Mouse (Mus musculus) neural tube, embryonic 12.5 days (tissue): ENCODE results near the gene Stoml2. TPM values are rescaled to one million over a fixed set of nuclear protein-coding genes. Genes with fewer than 3 reads are reported as not detected.
"Not testable (repeated sequence)": the region's sequence is repeated elsewhere in the genome, so short reads cannot be mapped to it uniquely, and the experiment has no call there.

Experiments
- ATAC-seq: fragments of 200-750 bp; cut with Nextera tagmentation; 2 replicates; pipeline ENCODE4 v1.8.0; 2017; ENCODE audit warnings: low read depth, mild to moderate bottlenecking, moderate TSS enrichment, moderate library complexity; ENCODE audit not compliant: low FRiP score
- H3K27ac ChIP-seq: fragments of 300-500 bp; sonication (generic); 2 replicates; pipeline ENCODE4 v1.5.1; 2016
- H3K27me3 ChIP-seq: fragments of 300-500 bp; sonication (generic); replicated peaks from 2 replicates; pipeline ENCODE4 v1.6.1; 2016; ENCODE audit warnings: mild to moderate bottlenecking
- H3K36me3 ChIP-seq: fragments of 300-500 bp; sonication (generic); 2 replicates; pipeline ENCODE4 v1.6.1; 2016; ENCODE audit warnings: mild to moderate bottlenecking
- H3K4me1 ChIP-seq: fragments of 300-500 bp; sonication (generic); 2 replicates; pipeline ENCODE4 v1.6.1; 2016
- H3K4me2 ChIP-seq: fragments of 300-500 bp; sonication (generic); replicated peaks from 2 replicates; pipeline ENCODE4 v1.6.1; 2016; ENCODE audit warnings: mild to moderate bottlenecking
- H3K4me3 ChIP-seq: fragments of 300-500 bp; sonication (generic); 2 replicates; pipeline ENCODE4 v1.5.1; 2016
- H3K9ac ChIP-seq: fragments of 300-500 bp; sonication (generic); 2 replicates; pipeline ENCODE4 v1.6.1; 2016; ENCODE audit warnings: mild to moderate bottlenecking
- H3K9me3 ChIP-seq: fragments of 300-500 bp; sonication (generic); 2 replicates; pipeline ENCODE4 v1.6.1; 2016; ENCODE audit warnings: mild to moderate bottlenecking
- WGBS: fragments of 180-500 bp; shearing (Covaris S2); methylation state at CpG from one replicate; pipeline ENCODE4 v1.1.7; 2016; 5-methylcytosine and 5-hydroxymethylcytosine counted together
- polyA plus RNA-seq: library from polyadenylated mRNA; unstranded; fragments of >200 nt; fragmentation: Nextera tagmentation; extraction: Ambion mirVana; gene quantifications from 2 replicates; pipeline ENCODE4 v1.2.1, GENCODE M21; 2016

The Stoml2 gene
- polyA plus RNA-seq, 1 experiment from 2014 or later: 257 TPM

DNA sequence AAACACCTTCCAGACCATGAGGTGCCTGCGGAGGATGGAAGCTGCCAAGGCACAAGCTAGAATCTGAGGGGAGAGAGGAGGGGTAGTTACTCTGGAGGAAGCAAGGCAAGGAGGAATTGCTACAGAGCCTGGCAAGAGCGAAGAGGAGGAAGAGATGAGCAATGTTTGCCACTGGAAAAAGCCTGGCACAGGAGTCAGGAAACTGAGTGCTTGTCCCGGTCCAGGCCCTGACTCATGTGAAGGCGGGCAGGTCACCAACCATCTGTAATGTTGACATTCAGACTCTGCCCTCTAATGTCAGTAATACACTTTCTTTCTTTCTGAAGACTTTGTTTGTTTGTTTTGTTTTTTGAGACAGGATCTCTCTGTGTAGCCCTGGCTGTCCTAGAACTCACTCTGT lies 13.4 kb downstream of the Stoml2 start:
- H3K27ac ChIP-seq: no peak overlapping the region
- no peak overlapping the region for H3K9ac ChIP-seq
- 90% methylated on average over 4 of the region's 4 CpGs for WGBS
- no peak overlapping the region for H3K4me3 ChIP-seq
- peaks cover 62% of the 10 kb centered on the region for H3K36me3 ChIP-seq
- H3K4me1 ChIP-seq: no peaks in the 10 kb centered on the region
- no peaks in the 10 kb centered on the region for H3K9me3 ChIP-seq
- no peak overlapping the region for H3K4me2 ChIP-seq
- H3K27me3 ChIP-seq: no peaks in the 10 kb centered on the region
- no peak for ATAC-seq

DNA sequence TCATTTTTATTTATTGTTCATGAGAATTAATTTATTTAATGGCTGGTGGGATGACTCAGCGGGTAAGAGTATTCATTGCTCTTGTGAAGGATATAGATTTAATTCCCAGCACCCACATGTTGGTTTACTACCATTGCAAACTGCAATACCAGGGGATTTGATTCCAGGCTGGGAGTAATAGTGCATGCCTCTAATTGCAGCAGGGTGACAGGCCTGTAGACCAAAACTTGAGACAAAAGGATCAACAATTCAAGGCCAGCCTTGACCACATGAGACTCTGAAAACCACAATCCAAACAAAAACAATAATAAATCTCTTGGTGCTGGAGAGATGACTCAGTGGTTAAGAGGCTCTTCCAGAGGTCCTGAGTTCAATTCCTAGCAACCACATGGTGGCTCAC lies 19.4 kb downstream of the Stoml2 start:
- 100% methylated on average over 1 of the region's 1 CpGs for WGBS
- H3K4me3 ChIP-seq: no peak overlapping the region
- ATAC-seq: no peak
- H3K9ac ChIP-seq: no peak overlapping the region
- no peak overlapping the region for H3K27ac ChIP-seq
- no peaks in the 10 kb centered on the region for H3K27me3 ChIP-seq
- H3K9me3 ChIP-seq: no peaks in the 10 kb centered on the region
- H3K36me3 ChIP-seq: peaks cover 6% of the 10 kb centered on the region; the same call in 1 of the 2 replicates
- H3K4me1 ChIP-seq: peaks cover 12% of the 10 kb centered on the region
- H3K4me2 ChIP-seq: no peak overlapping the region

DNA sequence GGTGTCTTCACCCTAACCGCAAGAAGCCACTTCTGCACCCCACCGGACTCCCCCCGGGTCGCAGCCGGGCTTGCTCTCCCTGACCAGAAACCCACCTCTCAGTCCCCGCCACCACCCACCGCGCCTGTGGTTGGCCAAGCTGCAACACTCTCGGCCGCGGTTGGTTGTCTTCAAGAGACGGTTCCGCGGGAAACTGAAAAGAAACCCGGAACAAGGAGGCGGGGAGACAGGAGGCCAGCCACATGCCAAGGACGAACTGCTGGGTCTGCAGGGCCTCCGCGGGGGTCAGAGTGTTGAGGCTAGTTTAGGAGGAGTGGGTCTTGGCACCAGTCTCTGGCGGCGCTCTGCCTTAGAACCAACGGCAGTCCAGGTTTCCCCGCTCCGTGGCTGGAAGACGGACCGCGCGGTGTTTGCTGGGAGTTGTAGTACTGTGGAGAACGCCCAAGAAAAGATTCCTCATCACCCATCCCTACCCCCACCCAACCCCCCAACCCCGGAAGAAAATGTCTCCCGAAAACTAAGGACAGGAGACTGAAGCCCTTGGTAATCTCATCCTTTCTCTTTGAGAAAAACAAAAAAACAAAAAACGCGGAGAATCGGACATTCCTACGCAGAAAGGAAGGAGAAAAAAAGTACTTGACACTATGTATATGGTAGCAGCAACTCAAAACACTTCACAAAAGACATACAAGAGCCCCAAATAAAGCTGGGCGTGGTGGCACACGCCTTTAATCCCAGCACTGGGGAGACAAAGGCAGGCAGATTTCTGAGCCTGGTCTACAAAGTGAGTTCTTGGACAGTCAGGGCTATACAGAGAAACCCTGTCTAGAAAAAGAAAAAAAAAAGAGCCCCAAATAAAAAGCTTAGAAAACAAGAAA lies 21.1 kb downstream of the Stoml2 start, which contains the start of gene Fancg:
Fancg (minus strand) TSS at position 346 of the 878 bp plus-strand sequence.
- H3K36me3 ChIP-seq: peaks cover 7% of the 10 kb centered on the region; the same call in 1 of the 2 replicates
- 2% methylated on average over 37 of the region's 37 CpGs for WGBS
- H3K4me1 ChIP-seq: peaks cover 12% of the 10 kb centered on the region
- H3K27ac ChIP-seq: no peak within 1 kb of the TSS
- no peaks in the 10 kb centered on the region for H3K9me3 ChIP-seq
- H3K9ac ChIP-seq: peak within 1 kb of the TSS; percentile 58
- H3K4me2 ChIP-seq: peak within 1 kb of the TSS; percentile 69
- H3K4me3 ChIP-seq: peak within 1 kb of the TSS; percentile 65
- peak; percentile 95 for ATAC-seq
- H3K27me3 ChIP-seq: no peaks in the 10 kb centered on the region

DNA sequence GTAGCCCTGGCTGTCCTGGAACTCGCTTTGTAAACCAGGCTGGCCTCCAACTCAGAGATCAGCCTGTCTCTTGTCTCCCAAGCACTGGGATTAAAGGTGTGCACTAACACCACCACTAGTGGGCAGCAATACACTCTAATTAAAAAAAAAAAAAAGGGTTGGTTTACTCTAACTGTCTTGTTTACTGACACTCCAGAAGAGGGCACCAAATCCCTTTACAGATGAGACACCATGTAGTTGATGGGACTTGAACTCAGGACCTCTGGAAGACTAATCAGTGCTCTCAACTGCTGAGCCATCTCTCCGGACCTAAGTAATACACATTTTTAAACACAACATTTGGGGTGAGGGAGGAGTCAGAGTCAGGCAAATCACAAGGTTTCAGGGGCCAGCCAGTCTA lies 25.7 kb downstream of the Stoml2 start:
- peaks cover 12% of the 10 kb centered on the region for H3K4me1 ChIP-seq
- no peak overlapping the region for H3K27ac ChIP-seq
- no peaks in the 10 kb centered on the region for H3K27me3 ChIP-seq
- WGBS: 51% methylated on average over 2 of the region's 2 CpGs
- no peak for ATAC-seq
- no peak overlapping the region for H3K4me2 ChIP-seq
- no peak overlapping the region for H3K9ac ChIP-seq
- no peak overlapping the region for H3K4me3 ChIP-seq
- H3K36me3 ChIP-seq: peaks cover 12% of the 10 kb centered on the region; the same call in 1 of the 2 replicates
- no peaks in the 10 kb centered on the region for H3K9me3 ChIP-seq

DNA sequence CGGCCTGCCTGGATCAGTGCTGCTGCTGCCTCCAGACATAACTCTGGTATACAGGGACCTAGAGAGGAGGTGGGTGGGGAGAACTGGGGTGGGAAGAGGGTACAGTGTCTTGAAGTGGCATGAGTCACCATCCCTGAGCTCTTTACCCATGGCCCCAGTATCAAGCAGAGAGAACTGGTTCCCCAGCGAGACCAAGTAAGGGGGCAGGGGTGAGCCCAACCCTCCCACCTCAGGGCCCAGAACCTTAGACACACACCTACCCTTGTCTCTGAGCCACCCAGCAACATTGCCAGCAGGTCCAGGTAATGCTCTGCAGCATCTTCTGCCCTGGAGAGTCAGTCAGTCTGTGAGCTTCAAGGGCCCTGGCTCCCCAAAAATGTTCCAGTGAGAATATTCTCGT lies 26.6 kb downstream of the Stoml2 start:
- H3K4me2 ChIP-seq: no peak overlapping the region
- H3K9me3 ChIP-seq: no peaks in the 10 kb centered on the region
- WGBS: 91% methylated on average over 3 of the region's 3 CpGs
- H3K9ac ChIP-seq: no peak overlapping the region
- ATAC-seq: no peak
- H3K36me3 ChIP-seq: peaks cover 12% of the 10 kb centered on the region; the same call in 1 of the 2 replicates
- H3K4me3 ChIP-seq: no peak overlapping the region
- no peak overlapping the region for H3K27ac ChIP-seq
- peaks cover 10% of the 10 kb centered on the region for H3K4me1 ChIP-seq
- no peaks in the 10 kb centered on the region for H3K27me3 ChIP-seq

DNA sequence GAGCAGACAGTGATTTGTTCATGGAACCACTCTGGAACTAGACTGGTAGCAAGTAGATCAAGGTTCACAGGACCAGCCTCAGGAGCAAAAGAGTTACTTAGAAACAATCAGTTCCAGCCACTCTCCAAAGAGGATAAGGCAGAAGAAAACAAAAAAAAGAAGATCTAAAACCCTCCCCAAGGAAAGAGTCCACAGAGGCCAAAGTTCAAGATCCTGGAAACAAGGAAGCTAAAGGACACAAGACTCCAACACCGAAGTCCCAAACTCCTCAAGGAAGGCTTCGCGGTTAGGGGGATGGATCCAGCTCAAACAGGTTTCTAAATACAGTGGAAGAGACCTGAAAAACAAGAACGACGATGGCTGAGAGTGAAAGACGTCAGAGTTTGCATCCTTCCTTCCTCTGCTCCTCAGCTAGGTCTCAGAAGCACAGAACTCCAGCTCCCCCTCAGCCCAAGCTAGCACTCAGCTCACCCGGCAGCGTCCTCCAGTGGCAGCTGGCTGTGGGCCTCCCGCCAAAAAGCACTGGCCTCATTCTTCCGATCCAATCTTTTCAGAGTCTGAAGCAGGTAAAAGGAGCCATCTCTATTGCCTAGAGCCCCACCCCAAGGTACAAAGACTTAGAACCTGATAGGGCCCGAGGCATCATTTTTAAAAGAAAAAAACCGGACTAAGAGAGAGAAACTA lies 28.6 kb downstream of the Stoml2 start:
- H3K4me2 ChIP-seq: no peak overlapping the region
- WGBS: 81% methylated on average over 12 of the region's 12 CpGs
- no peak overlapping the region for H3K27ac ChIP-seq
- no peak for ATAC-seq
- no peaks in the 10 kb centered on the region for H3K27me3 ChIP-seq
- no peak overlapping the region for H3K9ac ChIP-seq
- H3K36me3 ChIP-seq: peaks cover 12% of the 10 kb centered on the region; the same call in 1 of the 2 replicates
- peaks cover 12% of the 10 kb centered on the region for H3K4me1 ChIP-seq
- no peaks in the 10 kb centered on the region for H3K9me3 ChIP-seq
- H3K4me3 ChIP-seq: no peak overlapping the region

DNA sequence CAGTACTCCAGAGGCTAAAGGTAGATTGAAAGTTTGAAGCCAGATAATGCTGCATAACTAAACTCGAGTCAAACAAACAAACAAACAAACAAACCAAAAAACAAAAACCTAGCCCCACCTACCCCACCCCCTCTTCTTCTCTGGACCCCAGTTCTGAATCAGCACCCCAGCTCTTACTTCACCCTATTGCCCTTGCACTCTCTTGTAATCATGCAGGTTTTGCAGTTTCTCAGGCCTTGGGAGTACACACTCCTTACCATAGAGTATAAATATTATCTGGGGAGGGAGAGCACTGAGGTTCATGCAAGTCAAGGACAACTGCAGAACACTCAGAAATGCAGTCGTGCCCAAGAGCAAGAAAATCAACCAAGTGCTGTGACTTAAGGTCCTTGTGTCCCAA lies 30.2 kb downstream of the Stoml2 start:
- no peak overlapping the region for H3K9ac ChIP-seq
- 77% methylated on average over 2 of the region's 2 CpGs for WGBS

DNA sequence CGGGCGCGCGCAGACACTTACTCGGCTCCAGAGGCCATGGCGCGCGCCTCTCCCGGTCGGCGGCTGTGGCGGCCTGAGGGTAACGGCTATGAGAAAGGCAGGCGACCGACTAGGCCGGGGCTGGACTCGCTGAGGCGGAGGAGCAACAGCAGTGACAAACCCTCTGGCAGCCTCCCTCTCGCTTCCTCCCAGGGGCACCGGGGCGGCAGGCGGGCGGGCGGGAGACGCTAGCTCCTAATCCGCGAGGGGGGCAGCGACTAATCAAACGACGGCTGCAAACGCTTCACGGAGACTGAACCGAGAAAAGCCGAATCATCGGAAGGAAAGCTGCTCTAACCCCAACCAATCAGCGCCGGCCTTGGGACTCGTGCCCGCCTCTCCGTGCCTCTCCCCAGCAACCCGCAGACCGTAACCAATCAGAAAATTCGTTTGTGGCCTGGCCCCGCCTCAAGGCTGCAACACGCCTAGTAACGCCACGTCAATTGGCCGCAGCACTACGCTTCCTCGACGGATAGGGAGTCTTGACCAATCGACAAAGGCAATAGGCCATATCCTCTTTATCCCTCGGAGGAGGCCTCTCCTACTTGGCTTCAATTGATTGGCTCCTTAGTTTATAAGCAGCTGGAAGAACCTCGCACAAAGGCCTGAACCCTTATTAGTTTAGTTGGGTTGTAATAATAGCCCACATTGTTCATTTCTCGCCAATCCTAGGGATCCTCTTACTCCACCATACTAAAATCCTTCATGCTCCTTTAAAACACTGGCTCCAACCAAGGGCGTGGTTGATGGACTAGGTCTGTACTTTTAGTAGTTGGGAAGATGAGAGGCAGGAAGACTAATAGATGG lies 31.1 kb downstream of the Stoml2 start, which contains the start of gene Vcp:
Vcp (minus strand) TSS at position 367 of the 846 bp plus-strand sequence.
- H3K4me3 ChIP-seq: peak within 1 kb of the TSS; percentile 94
- peaks cover 11% of the 10 kb centered on the region for H3K36me3 ChIP-seq
- H3K4me2 ChIP-seq: peak within 1 kb of the TSS; percentile 72
- peaks cover 22% of the 10 kb centered on the region for H3K4me1 ChIP-seq
- H3K9me3 ChIP-seq, H3K27me3 ChIP-seq: not testable (repeated sequence)
- peak within 1 kb of the TSS; percentile 99 for H3K27ac ChIP-seq
- H3K9ac ChIP-seq: peak within 1 kb of the TSS; percentile 96
- under 1% methylated on average over 54 of the region's 56 CpGs for WGBS
- peak; percentile 99 for ATAC-seq

More for the DNA sequence above, 30.2 kb downstream of the Stoml2 start:
- Histone ChIP-seq H3K4me2 (no peak overlapping the region), H3K9me3 (no peaks in the 10 kb centered on the region), H3K4me1 (peaks cover 22% of the 10 kb centered on the region), H3K27ac (no peak overlapping the region), H3K27me3 (no peaks in the 10 kb centered on the region), H3K4me3 (no peak overlapping the region), H3K36me3 (peaks cover 5% of the 10 kb centered on the region; the same call in 1 of the 2 replicates)
- no peak for ATAC-seq

DNA sequence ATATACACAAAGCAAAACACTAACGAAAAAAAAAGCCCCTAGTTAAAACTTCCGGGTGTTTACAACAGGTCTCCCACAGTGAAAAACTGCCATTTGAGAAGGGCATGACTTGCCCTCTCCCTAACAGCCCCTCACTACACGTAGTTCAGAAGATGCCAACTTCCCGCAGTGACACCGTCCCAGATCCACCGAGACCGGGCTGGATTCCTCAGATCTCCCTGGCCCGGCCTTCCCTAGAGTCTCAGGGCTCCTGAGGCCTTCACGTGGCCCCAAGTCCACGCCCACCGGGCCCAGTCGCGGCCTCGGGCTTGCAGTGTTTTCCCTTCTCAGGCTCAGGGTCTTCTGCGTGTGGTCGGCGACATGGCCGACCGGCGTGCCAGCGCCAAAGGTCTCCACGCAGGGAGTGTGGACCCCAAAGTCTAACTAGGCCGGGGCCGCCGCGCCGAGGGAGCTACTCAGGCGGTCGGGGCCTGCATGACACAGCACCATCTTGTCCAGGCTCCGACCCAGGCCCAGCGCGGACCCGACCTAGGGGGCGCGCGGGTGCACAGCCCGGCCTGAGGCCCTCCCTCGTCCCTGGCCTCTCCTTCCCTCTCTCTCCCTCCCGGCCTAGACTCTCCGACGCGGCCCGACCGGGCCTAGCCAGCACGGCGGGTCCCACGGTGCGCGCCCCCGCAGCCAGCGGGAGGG lies 31.9 kb downstream of the Stoml2 start:
- H3K27ac ChIP-seq: peak overlapping the region; percentile 99
- H3K4me3 ChIP-seq: peak overlapping the region; percentile 94
- peaks cover 22% of the 10 kb centered on the region for H3K4me1 ChIP-seq
- H3K9ac ChIP-seq: peak overlapping the region; percentile 96
- no peaks in the 10 kb centered on the region for H3K27me3 ChIP-seq
- peak overlapping the region; percentile 72 for H3K4me2 ChIP-seq
- H3K36me3 ChIP-seq: peaks cover 14% of the 10 kb centered on the region
- WGBS: under 1% methylated on average over 51 of the region's 51 CpGs
- ATAC-seq: peak; percentile 85
- no peaks in the 10 kb centered on the region for H3K9me3 ChIP-seq

DNA sequence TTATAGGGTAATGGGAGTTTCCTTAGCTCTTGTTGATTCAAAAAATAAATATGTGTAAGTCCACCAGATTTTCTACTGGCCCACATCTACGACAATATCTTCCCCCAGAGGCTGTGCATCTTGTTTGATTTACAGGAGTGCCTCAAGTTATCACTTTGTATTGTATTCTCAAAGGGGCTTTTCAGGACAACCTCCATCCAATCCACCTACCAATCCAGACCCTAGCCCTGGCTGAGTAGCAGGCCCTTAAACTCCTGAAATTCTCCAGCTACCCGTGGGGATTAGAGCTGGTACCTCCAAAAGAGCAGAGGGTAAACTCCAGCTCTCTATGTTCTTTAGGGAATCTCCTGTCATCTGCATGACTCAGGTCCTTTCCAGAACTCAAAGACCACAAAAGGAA lies 33.5 kb downstream of the Stoml2 start:
- Histone ChIP-seq H3K4me3 (peak overlapping the region; percentile 94), H3K27ac (no peak overlapping the region), H3K9me3 (no peaks in the 10 kb centered on the region), H3K9ac (peak overlapping the region; percentile 96; the same call in 1 of the 2 replicates), H3K36me3 (peaks cover 29% of the 10 kb centered on the region), H3K4me1 (peaks cover 22% of the 10 kb centered on the region), H3K27me3 (no peaks in the 10 kb centered on the region), H3K4me2 (peak overlapping the region; percentile 72)
- 65% methylated on average over 2 of the region's 2 CpGs for WGBS
- ATAC-seq: no peak

DNA sequence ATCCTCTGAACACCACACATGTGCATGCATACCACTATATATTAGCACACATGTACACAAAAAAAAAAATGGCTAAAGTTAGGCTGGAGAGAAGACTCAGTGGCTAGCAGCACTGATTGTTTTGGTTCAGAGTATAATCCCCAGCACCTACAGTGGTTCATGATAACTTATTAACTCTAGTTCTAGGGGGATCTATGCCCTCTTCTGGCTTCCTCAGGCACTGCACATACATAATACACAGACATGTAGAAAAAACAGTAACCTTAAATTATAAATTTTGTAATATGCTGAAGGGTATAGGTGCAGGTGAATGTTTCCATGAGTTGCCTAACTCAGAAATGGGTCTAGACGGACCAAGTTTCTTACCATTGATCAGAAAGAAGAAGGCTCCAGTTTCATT lies 43.2 kb downstream of the Stoml2 start:
- Histone ChIP-seq H3K9me3 (no peaks in the 10 kb centered on the region), H3K36me3 (peaks cover 96% of the 10 kb centered on the region), H3K4me2 (no peak overlapping the region), H3K27ac (no peak overlapping the region), H3K9ac (no peak overlapping the region), H3K4me3 (no peak overlapping the region), H3K4me1 (no peaks in the 10 kb centered on the region), H3K27me3 (no peaks in the 10 kb centered on the region)
- no peak for ATAC-seq
- WGBS: 81% methylated on average over 1 of the region's 1 CpGs
